Mouse (Mus musculus) layer of hippocampus, adult 8-10 months (tissue): ENCODE data around the gene Nol4l. TPM values are rescaled to one million over a fixed set of nuclear protein-coding genes. Genes with fewer than 3 reads are reported as not detected.

Source experiments
- DNase-seq, 2 experiments: peaks; one replicate each; pipeline ENCODE4 v3.0.0; 2022; ENCODE audit warnings: low spot score in 2 of 2
- total RNA-seq, 4 experiments: library from RNA; stranded (reverse); gene quantifications; 2 replicates each; pipeline ENCODE4 v1.2.4; 2022

Gene Nol4l
- total RNA-seq: 10 to 100 TPM; 44.4 to 47.8 (median 45.1) TPM

DNA sequence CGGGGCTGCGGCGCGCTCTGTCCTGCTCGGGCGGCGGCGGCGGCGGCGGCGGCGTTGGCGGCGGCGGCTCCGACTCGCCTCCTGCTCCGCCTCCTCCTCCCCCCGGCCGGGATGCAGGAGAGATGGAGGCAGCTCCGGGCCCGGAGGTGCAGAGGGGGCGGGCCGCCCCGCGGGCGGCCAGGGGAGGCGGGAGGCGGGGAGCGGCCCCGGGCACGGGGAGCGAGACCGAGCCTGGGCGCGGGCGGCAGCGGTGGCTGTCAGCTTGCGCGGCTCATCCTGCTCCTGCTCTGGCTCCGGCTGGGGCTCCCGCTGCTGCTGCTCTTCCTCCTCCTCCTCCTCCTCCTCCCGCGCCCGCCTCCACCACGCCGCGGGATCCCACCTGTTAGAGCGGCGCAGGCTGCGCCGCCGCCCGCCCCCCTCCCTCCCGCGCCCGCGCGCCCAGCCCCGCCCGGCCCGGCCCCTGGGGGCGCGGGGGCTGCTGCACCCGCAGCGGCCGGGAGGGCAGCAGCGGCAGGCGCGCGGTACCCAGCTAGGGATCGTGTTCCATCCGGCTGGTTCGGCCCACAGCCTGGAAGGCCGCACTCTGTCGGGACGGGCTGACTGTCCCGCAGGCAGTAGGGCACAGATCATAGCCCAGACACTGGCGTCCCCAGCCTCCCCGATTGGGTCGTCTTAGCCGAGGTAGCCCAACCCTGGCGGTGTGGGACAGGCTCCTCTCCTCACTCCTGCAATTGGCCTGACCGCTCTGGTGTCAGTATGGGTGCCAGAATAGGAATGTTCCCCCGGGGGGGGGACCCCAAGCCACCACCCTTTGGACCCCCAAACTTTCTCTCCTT lies at the start of gene Nol4l:
Nol4l (minus strand) TSS at position 41 of the 836 bp plus-strand sequence.
- no peak for DNase-seq

DNA sequence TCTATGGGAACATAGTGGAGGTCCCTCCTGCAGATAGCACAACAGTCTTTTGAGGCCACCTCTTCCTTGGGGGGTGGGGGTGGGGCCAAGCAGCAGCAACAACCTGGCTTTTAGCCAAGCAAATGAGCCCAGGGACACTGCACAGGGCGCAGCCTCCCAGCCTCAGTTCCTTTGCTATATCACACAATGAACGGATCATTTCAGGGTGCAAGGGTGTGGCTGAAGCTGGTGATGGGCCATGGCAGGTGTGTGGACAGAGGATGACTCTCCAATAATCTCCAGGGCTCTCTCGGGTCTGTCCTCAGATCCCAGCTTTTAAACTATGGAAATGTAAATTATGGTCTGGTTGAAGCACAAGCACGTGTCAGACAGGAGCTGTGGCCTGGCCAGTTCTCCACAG lies 47.4 kb upstream of the Nol4l start:
- DNase-seq: no peak

DNA sequence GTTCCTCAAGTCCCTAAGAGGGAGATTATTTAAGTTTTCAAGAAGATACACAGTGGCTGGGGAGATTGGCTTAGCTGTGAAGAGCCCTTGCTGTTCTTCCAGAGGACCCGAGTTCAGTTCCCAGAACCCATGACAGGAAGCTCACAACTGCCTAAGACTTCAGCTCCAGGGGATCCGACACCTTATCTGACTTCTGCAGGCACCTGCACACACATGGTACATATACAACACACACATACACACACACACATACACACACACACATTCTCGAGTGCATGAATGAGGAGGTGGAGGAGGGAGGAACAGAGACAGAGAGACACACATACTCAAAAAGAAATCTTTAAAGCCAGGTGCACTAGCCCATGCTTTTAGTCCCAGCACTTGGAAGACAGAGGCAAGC lies 46.4 kb upstream of the Nol4l start:
- no peak for DNase-seq

DNA sequence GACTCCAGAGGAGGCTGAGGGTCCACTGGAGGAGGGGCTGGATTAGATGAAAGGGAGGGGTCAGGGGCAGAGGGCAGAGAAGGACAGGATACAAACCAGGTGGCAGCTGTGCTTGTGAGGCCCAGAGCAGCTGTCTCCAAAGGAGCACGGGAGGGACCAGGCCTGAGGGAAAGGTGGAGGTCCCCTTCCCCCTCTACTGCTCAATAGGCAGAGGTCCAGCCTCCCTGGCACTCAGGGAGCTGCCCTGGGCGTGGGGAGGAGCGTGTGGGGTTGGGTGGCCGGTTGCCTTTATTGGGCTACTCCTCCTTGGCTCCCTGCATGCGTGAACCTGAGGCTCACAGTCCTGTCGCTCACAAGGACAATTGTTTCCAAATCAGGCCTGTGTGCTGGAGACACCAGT lies 45.8 kb upstream of the Nol4l start:
- no peak for DNase-seq

DNA sequence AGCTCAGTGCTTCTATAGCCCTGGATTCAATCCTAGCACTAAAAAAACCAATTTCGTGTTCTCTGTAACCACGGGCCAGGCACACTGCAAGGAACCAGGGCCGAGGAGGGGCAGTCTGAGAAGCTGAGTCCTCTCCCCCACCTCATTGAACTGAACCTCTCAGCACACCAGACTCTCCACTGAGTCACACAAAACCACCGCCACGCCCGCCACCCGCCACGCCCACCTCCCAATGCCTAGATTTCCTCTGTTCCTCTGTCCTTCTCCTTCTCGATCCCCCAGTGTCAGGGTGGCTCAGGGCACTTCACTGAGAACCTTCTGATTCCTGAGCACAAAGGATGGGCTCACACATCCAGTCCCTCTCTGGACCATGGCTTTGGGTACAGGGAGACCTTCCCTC lies 43.3 kb upstream of the Nol4l start:
- no peak for DNase-seq

DNA sequence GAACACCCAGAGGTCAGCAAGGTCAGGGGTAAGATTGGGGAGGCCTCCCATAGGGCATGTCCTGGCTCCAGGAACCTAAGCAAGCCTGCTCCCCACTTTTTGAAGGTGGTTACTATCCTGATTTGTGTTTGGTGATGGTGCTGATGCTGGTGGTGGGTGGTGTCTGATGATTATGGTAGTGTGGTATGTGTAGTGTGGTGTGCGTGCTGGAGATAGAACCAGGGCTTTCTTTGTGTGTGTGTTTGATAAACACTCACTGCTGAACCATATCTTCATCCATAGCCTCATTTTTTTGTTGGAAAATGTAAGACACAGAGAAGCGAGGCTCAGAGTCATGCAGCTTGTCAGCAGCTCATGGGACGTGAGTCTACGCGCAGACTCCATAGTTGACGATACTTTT lies 38.8 kb upstream of the Nol4l start:
- DNase-seq: no peak

DNA sequence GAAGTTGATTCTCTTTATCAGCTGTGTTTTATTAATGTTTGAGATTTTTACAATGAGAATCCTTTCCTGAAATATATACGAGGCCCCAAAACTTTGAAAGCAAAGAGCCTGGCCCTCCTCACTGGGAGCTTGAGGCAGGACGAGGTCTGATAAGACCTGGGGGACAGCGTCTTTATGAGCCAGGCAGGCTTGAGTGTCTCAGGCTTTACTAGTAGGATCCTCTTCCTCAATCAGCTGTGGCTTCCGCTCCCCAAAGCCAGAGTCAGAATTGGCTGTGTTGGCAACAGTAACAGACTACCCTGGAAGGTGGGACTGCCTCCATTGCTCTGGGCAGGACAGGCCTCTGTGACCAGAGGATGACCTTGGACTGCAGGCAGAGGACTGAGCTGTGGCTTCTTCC lies 38.2 kb upstream of the Nol4l start:
- DNase-seq: no peak

DNA sequence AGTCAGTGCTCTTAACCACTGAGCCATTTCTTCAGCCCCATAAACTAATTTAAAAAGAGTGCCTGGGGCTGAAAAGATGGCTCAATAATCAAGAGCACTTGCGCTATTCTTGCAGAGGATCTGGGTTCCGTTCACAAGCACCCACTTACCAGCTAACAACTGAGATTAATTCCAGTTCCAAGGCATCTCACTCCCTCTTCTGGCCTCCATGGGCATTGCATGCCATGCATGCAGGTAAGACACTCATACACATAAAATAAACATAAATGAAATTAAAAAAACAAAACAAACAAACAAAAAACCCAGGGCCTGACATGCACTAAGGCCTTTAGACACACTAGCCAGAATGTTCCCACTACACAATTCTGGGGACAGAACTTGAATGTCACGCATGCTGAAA lies 34.6 kb upstream of the Nol4l start:
- DNase-seq: no peak

DNA sequence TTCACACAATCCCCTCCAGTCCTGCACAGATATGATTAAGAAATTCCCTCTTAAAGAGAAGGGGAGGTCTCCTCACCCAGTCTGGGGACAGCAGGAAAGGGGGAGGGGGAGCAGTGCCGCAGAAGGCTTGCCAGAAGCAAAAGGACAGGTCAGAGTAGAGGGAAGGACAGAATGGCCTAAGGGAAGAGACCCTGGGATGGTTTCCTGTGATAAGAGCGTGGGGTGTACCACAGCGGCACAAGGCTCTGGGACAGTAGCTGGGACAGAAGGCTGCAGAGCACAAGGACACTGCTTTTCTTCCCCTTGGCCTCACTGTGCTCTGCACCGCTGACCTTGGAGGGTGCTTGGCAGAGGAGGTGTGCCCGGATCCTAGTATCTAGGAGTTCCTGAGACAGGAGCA lies 31.8 kb upstream of the Nol4l start:
- DNase-seq: no peak

DNA sequence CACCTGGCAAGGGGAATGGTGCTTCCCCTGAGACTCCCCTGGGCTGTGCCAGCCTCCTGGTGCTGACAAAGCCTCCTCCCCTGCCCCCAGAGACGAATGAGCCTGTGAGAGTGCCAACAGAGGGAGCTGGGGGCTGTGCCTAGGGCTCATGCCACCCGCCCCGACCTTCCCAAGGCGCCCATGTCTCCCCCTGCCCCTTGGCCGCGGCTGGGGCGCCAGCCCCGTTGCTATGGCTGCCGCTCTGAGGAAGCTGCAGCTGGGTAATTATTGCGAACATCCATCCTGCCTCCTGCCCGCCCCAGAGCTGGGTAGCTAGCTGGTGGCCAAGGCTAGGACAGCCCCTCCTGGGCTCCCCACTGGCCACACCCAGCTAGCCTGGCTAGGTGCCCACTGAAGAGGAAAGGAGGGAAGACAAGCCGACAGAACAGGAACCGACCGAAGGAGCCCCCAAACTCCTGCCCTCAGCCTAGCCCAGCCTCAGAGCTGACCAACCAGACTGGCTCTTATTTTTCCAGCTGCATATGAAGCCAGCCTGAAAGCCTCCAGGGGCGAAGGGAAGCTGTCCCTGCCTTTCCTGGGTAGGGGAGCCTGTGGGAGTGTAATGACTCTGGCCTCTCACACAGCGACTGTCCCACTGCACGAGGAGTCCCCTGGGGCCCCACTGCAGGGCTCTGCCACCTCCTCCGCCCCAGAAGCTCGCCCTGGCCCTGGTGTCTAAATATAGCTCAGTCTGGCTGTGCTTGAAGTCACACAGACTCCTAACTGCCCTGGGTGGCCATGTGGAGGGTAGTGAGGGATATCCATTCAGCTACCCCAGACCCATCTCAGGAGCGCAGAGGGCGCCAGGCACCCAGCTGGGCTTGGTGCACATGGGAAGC lies 31.1 kb upstream of the Nol4l start:
- no peak for DNase-seq

DNA sequence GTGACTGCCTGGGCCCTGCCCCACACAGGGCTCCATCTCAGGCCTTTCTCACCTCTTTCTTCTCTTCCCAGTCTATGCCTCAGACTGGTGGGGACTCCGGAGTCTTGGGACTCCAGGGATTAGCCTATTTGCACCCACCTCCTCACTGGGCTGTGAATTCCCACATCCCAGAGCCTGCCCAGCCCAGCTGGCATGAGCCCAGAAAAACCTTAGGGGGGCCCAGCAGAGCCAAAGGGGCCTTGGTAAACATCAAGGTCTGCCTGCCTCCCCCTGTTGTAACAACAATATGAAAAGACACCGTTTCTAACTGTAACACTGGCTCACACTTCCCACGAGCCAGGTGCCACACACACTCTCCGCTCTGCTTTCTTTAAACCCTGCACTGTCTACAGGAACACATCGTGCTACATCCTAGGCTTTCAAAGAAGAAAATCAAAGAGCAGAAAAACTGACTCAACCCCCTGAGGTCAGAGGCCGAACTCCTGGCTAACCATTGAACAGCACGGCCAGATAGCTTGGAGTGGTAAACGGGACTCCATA lies 29.9 kb upstream of the Nol4l start:
- no peak for DNase-seq

DNA sequence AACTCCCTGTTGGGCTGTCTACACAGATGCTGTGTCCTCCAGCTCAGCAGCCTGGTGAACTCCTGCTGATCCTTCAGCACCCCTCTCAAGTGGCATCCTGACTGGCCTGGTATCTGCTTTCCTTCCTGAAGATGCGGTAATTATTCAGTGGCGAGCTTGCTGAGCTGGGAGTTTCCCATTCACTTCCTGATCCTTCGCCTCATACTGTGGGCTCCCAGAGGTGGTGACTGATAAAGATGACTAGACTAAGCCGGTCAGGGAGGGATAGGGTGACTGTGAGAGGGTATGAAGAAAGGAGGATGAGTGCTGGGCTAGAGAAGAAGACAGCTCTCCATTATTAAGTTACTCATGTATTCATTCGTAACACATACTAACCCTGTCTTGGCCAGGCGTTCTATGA lies 28.7 kb upstream of the Nol4l start:
- DNase-seq: no peak

DNA sequence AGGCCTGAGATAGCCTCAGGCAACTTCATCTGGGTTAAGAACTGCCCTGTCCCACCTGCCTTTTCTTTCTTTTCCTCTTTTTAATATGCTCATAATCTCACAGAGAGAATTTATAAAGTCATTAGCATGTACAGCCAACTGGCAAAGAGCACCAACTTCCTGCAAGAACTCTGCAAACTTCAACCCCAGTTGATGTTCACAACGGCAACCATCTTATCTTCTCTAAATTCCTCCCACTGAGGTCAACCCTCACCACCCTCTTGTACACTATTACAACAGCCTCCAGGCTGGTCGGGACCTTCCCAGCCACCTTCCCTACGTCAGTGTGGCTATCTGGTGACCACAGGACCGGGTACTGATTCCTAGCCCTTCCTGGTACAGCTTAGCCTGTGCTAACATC lies 27.5 kb upstream of the Nol4l start:
- no peak for DNase-seq

DNA sequence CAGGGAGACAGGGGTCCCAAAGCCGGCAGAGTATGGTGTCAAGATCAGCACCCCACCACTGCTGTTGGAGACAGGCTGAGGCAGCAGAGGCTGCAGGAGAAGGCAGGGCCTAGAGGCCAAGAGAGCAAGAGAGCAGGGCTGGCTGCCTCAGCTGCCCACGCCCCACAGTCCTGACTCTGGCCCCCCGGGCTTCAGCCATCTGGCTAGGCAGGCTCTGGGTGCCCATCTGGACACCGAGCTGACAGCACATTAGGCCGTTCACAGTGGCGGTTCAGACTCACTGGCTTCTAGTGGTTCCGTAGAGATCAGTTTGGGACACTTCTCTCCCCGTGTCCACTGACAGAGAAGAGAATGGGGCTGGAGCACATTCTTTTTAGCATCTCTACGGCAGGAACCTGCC lies 26.4 kb upstream of the Nol4l start:
- DNase-seq: no peak

DNA sequence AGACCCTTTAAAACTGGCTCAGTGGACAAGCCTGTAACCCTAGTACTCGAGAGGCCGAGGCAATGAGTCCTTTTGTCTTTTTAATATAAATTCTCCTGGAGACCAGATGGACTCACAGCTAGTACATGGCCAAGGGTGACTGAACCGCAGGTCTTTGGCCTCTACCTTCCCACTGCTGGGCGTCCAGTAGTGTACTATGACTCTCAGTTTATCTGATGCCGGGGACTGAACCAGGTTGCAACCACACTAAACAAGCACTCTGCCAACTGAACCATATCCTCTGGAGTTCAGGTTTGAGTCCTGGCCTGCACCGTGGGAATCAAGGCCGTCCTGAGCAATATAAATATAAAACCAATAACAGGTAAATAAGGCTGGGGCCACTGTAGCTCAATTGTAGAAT lies 24.8 kb upstream of the Nol4l start:
- no peak for DNase-seq

DNA sequence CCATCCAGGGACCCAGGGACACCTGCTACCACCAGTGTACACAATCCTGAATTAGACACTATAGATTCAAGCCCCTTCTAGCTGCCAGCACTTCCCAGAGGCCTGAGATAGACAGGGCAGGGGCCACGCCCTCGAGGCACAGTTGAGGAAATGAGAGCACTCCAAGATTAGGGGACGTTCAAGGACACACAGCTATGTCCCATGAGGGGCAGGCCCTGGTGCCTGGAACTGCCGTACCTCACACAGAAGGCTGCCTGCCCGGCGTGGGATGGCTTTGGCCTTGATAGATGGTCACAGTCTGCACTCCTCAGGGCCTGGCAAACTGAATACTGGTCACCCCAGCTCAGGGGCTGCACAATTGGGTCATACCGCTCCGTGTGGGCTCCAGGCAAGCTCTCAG lies 19.7 kb upstream of the Nol4l start:
- no peak for DNase-seq

DNA sequence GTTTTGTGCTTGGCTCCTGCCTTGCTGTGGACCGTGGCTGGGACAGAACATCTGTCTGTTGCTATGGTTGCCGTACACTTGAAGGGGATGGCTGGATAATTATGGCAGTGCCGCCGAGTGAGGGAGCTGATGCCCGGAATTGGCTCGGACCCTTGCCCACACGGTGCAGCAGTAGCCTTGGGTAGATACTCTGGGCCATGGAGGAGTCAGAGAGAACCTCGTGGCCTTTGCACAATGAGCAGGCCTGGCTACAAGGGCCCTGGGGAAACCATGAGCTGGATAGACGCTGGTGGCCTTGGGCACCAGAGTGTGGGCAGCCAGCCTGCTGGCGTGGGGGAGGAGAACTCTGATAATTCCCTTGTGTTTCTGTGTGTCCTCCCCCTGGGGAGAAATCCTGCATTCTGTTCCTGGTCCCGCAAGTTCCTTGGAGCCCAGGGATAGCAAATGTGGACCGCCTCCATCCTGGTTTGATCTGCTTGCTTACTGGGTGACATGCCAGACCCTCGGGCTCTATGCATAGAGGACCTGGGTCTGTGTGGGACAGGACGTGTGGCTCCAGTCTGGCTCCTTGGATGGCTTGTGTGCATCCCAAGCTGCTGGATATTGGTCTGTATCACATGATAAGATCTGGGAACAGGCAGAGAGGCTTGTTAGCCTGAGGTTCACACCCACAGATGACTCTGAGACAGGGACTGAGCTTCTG lies 18.6 kb upstream of the Nol4l start:
- DNase-seq: no peak

DNA sequence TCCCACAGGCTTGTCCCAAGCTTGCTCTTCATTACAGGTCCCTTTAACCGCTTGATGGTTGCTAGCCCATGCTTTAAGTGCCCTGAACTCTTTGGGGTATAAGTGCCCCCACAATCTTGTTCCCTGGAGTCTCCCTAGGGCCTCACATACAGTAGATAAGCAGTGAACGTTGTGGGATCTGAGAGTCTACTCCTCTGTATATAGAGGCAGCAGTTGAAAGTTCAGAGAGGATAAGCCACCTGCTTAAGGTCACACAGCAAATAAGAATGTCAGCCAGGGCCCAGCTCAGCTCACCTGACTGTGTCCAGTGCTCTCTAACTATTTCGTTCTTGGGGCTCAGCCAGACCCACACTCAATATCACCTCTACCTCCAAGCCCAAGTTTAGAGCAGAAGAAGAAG lies 17.9 kb upstream of the Nol4l start:
- no peak for DNase-seq

DNA sequence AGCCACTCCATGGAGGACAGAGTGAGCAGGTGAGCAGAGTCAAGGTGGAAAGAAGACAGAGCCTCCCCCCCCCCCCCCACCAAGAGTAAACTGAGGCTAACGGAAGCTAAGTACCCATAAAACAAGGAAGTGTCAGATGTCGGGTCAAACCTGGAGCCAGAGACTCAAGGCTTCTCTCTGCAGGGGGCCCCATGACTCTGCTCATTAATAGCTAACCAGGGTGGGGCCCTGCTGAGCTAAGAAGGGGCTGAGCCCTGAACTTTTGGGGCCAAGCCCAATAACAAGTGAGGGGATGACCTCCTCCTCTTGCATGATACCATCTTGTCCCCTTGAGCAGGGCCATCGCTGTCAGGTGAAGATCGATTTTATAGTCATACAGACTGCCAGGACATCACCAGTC lies 17.2 kb upstream of the Nol4l start:
- DNase-seq: no peak

DNA sequence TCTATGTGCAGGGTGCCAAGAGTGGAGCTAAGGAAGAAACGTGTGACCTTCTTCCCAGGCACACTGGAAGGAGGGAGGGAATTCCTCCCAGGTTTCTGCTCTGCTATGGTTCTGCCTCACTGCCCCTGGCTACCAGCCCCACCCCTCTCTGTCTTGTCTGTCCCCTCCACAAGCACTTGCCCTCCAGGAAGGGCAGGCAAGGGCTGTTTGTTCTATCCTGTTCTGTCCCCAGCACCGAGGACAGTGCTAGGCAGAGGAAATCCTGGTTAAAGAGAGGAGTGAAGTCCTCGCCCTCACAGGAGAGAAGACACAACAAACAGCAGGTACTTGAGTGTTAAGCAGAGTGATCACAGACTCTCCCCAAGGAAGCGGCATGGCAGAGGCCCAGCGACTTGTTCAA lies 16.7 kb upstream of the Nol4l start:
- no peak for DNase-seq

DNA sequence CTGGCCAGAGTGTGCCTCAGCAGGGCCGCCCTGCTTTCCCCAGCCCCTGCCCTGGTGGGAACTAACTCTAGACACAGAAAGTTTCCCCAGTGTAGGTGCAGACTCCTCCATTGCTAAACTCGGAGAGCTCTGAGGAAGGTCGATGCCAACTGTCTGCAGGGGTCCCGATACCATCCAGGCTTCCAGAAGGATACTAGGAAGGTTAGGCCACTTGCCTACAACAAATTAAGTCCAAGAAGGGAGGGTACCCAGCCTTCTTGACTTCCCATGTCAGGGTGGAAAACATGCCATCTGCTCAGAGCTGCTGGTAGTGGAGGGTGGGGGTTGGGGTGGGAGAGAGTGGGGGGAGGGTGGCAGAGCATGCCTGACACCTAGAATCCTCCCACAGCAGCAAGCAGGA lies 15.0 kb upstream of the Nol4l start:
- DNase-seq: no peak
